Mouse (Mus musculus) C2C12 (cell line): Measurements from ENCODE around the gene Ldlrad2. TPM values are rescaled to one million over a fixed set of nuclear protein-coding genes. Genes with fewer than 3 reads are reported as not detected.

Experiments used
- H3K27me3 ChIP-seq: one replicate; pipeline ENCODE4 v1.6.1; 2011; ENCODE audit not compliant: control insufficient read depth, insufficient read depth, insufficient read length
- H3K36me3 ChIP-seq: one replicate; pipeline ENCODE4 v1.6.1; 2011; ENCODE audit not compliant: control insufficient read depth, insufficient read depth
- H3K4me3 ChIP-seq: one replicate; pipeline ENCODE4 v1.5.1; 2011; ENCODE audit warnings: mild to moderate bottlenecking, control low read depth; ENCODE audit not compliant: poor library complexity, insufficient read depth, severe bottlenecking
- H3K79me2 ChIP-seq: one replicate; pipeline ENCODE4 v1.6.1; 2011; ENCODE audit not compliant: control insufficient read depth, insufficient read depth
- H3K79me3 ChIP-seq: one replicate; pipeline ENCODE4 v1.6.1; 2011; ENCODE audit warnings: low read depth, control low read depth
- H3ac ChIP-seq: one replicate; pipeline ENCODE3; 2011; ENCODE audit warnings: low read depth; ENCODE audit not compliant: control insufficient read depth, insufficient read length
- CEBPB ChIP-seq: IDR thresholded peaks from one replicate; pipeline ENCODE4 v1.6.1; 2011; ENCODE audit warnings: low read depth, mild to moderate bottlenecking, control low read depth, moderate library complexity
- CTCF ChIP-seq: IDR thresholded peaks from one replicate; pipeline ENCODE4 v1.5.1; 2011; ENCODE audit not compliant: control insufficient read depth, insufficient read depth, insufficient read length
- FOSL1 ChIP-seq: IDR thresholded peaks from one replicate; pipeline ENCODE4 v1.8.0; 2011; ENCODE audit warnings: mild to moderate bottlenecking, low read length; ENCODE audit not compliant: poor library complexity, insufficient read depth, severe bottlenecking
- MAX ChIP-seq: IDR thresholded peaks from one replicate; pipeline ENCODE4 v1.6.1; 2011; ENCODE audit warnings: mild to moderate bottlenecking, control low read depth
- MYOD1 ChIP-seq: IDR thresholded peaks from one replicate; pipeline ENCODE4 v1.6.1; 2011; ENCODE audit warnings: low read depth; ENCODE audit not compliant: control insufficient read depth, insufficient read length
- MYOG ChIP-seq: IDR thresholded peaks from one replicate; pipeline ENCODE4 v1.6.1; 2011; ENCODE audit not compliant: control insufficient read depth, insufficient read length; ENCODE audit errors: extremely low read depth
- USF1 ChIP-seq: IDR thresholded peaks from one replicate; pipeline ENCODE4 v1.6.1; 2011; ENCODE audit warnings: low read depth, mild to moderate bottlenecking, control low read depth, moderate library complexity
- polyA plus RNA-seq: library from polyadenylated mRNA; unstranded; fragments of >200 nt; fragmentation: generic; extraction: Trizol; gene quantifications from one replicate; pipeline ENCODE4 v1.2.1, GENCODE M21; 2012; ENCODE audit warnings: missing spikeins

Gene Ldlrad2
- polyA plus RNA-seq, 1 experiment = not detected

GRCm38 (mm10) chr4:137578181-137578845 is 3.9 kb upstream of the Ldlrad2 start:
- no peaks in the 10 kb centered on the region for H3K27me3 ChIP-seq
- no peak overlapping the region for H3K4me3 ChIP-seq
- no peaks in the 10 kb centered on the region for H3K79me3 ChIP-seq
- no peak for TF ChIP-seq CEBPB
- no peak for TF ChIP-seq MAX
- TF ChIP-seq MYOG = no peak
- no peak for TF ChIP-seq MYOD1
- no peak for TF ChIP-seq USF1
- no peak for TF ChIP-seq FOSL1
- no peak for TF ChIP-seq CTCF
- H3K36me3 ChIP-seq = peaks cover 5% of the 10 kb centered on the region
- no peak overlapping the region for H3ac ChIP-seq
- no peaks in the 10 kb centered on the region for H3K79me2 ChIP-seq

GRCm38 (mm10) chr4:137577486-137577885 is 3.1 kb upstream of the Ldlrad2 start:
- H3K4me3 ChIP-seq = no peak overlapping the region
- TF ChIP-seq MAX = no peak
- no peak for TF ChIP-seq FOSL1
- no peak for TF ChIP-seq MYOG
- no peak for TF ChIP-seq USF1
- TF ChIP-seq CEBPB = no peak
- no peak for TF ChIP-seq CTCF
- TF ChIP-seq MYOD1 = no peak
- no peak overlapping the region for H3ac ChIP-seq
- H3K79me2 ChIP-seq = no peaks in the 10 kb centered on the region
- peaks cover 10% of the 10 kb centered on the region for H3K36me3 ChIP-seq
- no peaks in the 10 kb centered on the region for H3K27me3 ChIP-seq
- H3K79me3 ChIP-seq = no peaks in the 10 kb centered on the region

- Histone ChIP-seq H3K27me3 (no peaks in the 10 kb centered on the region), H3K79me2 (no peaks in the 10 kb centered on the region), H3K79me3 (no peaks in the 10 kb centered on the region), H3K4me3 (no peak overlapping the region), H3K36me3 (peaks cover 59% of the 10 kb centered on the region), H3ac (no peak overlapping the region)
- no peak for TF ChIP-seq USF1
- TF ChIP-seq MYOD1 = no peak
- TF ChIP-seq CEBPB = no peak
- no peak for TF ChIP-seq MAX
- no peak for TF ChIP-seq CTCF
- TF ChIP-seq FOSL1 = no peak
- no peak for TF ChIP-seq MYOG
These were observed 4.5 kb downstream of the Ldlrad2 start for GRCm38 (mm10) chr4:137569873-137570272.

- Histone ChIP-seq H3K36me3 (peaks cover 81% of the 10 kb centered on the region), H3ac (no peak overlapping the region), H3K79me2 (no peaks in the 10 kb centered on the region), H3K27me3 (no peaks in the 10 kb centered on the region), H3K4me3 (no peak overlapping the region), H3K79me3 (no peaks in the 10 kb centered on the region)
- no peak for TF ChIP-seq MAX
- no peak for TF ChIP-seq CTCF
- TF ChIP-seq USF1 = no peak
- no peak for TF ChIP-seq CEBPB
- no peak for TF ChIP-seq MYOG
- TF ChIP-seq MYOD1 = no peak
- no peak for TF ChIP-seq FOSL1
These were observed 17.6 kb downstream of the Ldlrad2 start for GRCm38 (mm10) chr4:137556673-137557210.

- Histone ChIP-seq H3ac (no peak overlapping the region), H3K36me3 (peaks cover 89% of the 10 kb centered on the region), H3K4me3 (no peak overlapping the region), H3K79me3 (no peaks in the 10 kb centered on the region), H3K27me3 (no peaks in the 10 kb centered on the region), H3K79me2 (no peaks in the 10 kb centered on the region)
- TF ChIP-seq MYOD1 = no peak
- TF ChIP-seq USF1 = no peak
- no peak for TF ChIP-seq CEBPB
- no peak for TF ChIP-seq MYOG
- TF ChIP-seq CTCF = no peak
- no peak for TF ChIP-seq MAX
- no peak for TF ChIP-seq FOSL1
These were observed 20.9 kb downstream of the Ldlrad2 start for GRCm38 (mm10) chr4:137553466-137553865.
